Mouse (Mus musculus) ES-E14 (cell line): Measurements from ENCODE around the gene Cracr2b. TPM values are rescaled to one million over a fixed set of nuclear protein-coding genes. Genes with fewer than 3 reads are reported as not detected.

Experiments
- DNase-seq: peaks from one replicate; pipeline ENCODE4 v3.0.0-alpha.2; 2013; ENCODE audit warnings: low read depth, low spot score
- H3K27ac ChIP-seq: 2 replicates; pipeline ENCODE4 v1.5.1; 2012; ENCODE audit warnings: low read depth, mild to moderate bottlenecking, low read length, moderate library complexity, mixed read lengths; ENCODE audit not compliant: poor library complexity, insufficient read depth, severe bottlenecking
- H3K36me3 ChIP-seq: 2 replicates; pipeline ENCODE4 v1.6.1; 2012; ENCODE audit warnings: mild to moderate bottlenecking, low read length, moderate library complexity, mixed read lengths; ENCODE audit not compliant: control insufficient read depth, poor library complexity, insufficient read depth, severe bottlenecking
- H3K4me1 ChIP-seq, 2 experiments: fragments of 150-350 bp in 1 of 2; sonication (generic) in 1 of 2; 2 replicates each; pipeline ENCODE4 v1.6.1; 2012; ENCODE audit warnings: low read length in 2 of 2, mild to moderate bottlenecking in 1 of 2, mixed read lengths in 1 of 2; ENCODE audit not compliant: control insufficient read depth in 2 of 2, insufficient read depth in 2 of 2, poor library complexity in 1 of 2
- H3K4me3 ChIP-seq, 2 experiments: fragments of 150-350 bp in 1 of 2; sonication (generic) in 1 of 2; 2 replicates each; pipeline ENCODE4 v1.5.1; 2012; ENCODE audit warnings: low read length in 2 of 2, low read depth in 1 of 2, mild to moderate bottlenecking in 1 of 2, mixed read lengths in 1 of 2; ENCODE audit not compliant: insufficient read depth in 1 of 2, poor library complexity in 1 of 2, severe bottlenecking in 1 of 2
- H3K9ac ChIP-seq: 2 replicates; pipeline ENCODE4 v1.6.1; 2012; ENCODE audit warnings: low read depth, mild to moderate bottlenecking, low read length, mixed read lengths; ENCODE audit not compliant: poor library complexity, insufficient read depth, severe bottlenecking
- H3K9me3 ChIP-seq: fragments of 150-350 bp; sonication (generic); 2 replicates; pipeline ENCODE4 v1.6.1; 2012; ENCODE audit warnings: low read depth, mild to moderate bottlenecking, low read length; ENCODE audit not compliant: control insufficient read depth, insufficient read depth
- CHD2 ChIP-seq: IDR thresholded peaks from 2 replicates; pipeline ENCODE4 v1.6.1; 2014; ENCODE audit warnings: mild to moderate bottlenecking, low read depth, low read length, inconsistent platforms
- HCFC1 ChIP-seq: IDR thresholded peaks from 2 replicates; pipeline ENCODE4 v1.6.1; 2012; ENCODE audit warnings: low read length, inconsistent platforms, borderline replicate concordance; ENCODE audit not compliant: insufficient read depth
- MAFK ChIP-seq: IDR thresholded peaks from 2 replicates; pipeline ENCODE4 v1.6.1; 2014; ENCODE audit warnings: mild to moderate bottlenecking, low read depth, low read length, inconsistent platforms; ENCODE audit not compliant: insufficient read depth
- ZC3H11A ChIP-seq: IDR thresholded peaks from 2 replicates; pipeline ENCODE4 v1.6.1; 2012; ENCODE audit warnings: low read depth, mild to moderate bottlenecking, inconsistent platforms, low read length, borderline replicate concordance
- ZNF384 ChIP-seq: IDR thresholded peaks from 2 replicates; pipeline ENCODE4 v1.6.1; 2012; ENCODE audit warnings: low read depth, low read length, inconsistent platforms
- in situ Hi-C, 2 experiments: fragments of 600-800 bp; cut with MboI; formaldehyde crosslinking; loops; one replicate each; pipeline ENCODE4 v1.15.1; 2025; ENCODE audit warnings: low sequenced_read_pairs in 2 of 2, inconsistent platforms in 1 of 2; ENCODE audit not compliant: unreplicated experiment in 2 of 2
- total RNA-seq: library from RNA; depleted of rRNA; stranded (reverse); fragments of 300-350 nt; gene quantifications from 2 replicates; pipeline ENCODE4 v1.2.3, GENCODE M21; 2012

Cracr2b gene
- total RNA-seq, 1 experiment: 5.8 TPM

DNA sequence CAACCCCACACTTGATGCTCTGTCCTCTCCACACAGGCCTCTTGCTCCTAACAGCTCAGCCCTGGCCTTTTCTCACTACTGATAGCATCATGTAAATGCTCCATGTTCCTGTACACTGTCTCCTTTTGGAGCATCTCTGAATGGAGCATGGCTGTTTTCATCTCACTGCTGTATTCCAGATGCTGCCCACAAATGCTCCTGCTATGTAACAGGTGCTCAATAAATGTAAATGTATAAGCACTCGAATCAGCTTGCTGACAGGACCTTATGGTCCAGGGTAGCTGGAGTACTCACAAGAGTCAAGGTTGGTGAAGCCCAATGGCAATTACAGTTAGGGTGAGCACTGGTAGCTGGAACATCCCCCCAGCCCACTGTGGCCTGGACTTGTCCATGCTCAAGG lies 10.3 kb downstream of the Cracr2b start:
- no peak overlapping the region for H3K27ac ChIP-seq
- no peak for TF ChIP-seq MAFK
- no peak for TF ChIP-seq ZNF384
- no peak for TF ChIP-seq ZC3H11A
- no peak for TF ChIP-seq CHD2
- TF ChIP-seq HCFC1: no peak
- H3K9me3 ChIP-seq: no peaks in the 10 kb centered on the region
- H3K9ac ChIP-seq: no peak overlapping the region
- H3K36me3 ChIP-seq: peaks cover 29% of the 10 kb centered on the region
- no peak overlapping the region for H3K4me3 ChIP-seq
- in situ Hi-C loops: no loop called here
- DNase-seq: no peak
- peaks cover 3 to 32% of the 10 kb centered on the region in 2 experiments; a peak in 3 of 4 replicates for H3K4me1 ChIP-seq

DNA sequence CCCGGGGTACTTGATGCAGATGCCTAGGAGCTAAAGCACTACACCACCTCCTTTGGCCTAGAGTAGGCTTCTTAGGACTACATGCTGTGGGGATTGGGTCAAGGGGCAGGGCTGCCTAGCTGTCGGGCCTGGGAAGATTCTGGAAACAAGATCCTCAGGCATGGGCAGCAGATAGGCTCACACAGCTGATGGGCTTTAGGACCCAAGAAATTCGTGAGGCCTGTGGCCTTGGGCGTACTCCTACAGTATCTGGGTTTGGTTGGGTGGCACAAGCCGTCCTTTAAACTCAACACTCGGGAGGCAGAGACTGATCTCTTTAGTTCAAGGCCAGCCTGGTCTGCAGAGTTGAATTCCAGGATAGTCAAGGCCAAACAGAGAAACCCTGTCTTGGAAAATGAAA lies 11.3 kb downstream of the Cracr2b start:
- no peaks in the 10 kb centered on the region for H3K9me3 ChIP-seq
- peaks cover 29% of the 10 kb centered on the region for H3K36me3 ChIP-seq
- DNase-seq: no peak
- TF ChIP-seq ZNF384 (no peak), CHD2 (no peak), MAFK (no peak), ZC3H11A (no peak), HCFC1 (no peak)
- no peak overlapping the region for H3K4me3 ChIP-seq
- no peak overlapping the region for H3K27ac ChIP-seq
- H3K4me1 ChIP-seq: peaks cover 0 to 32% of the 10 kb centered on the region in 2 experiments; a peak in 3 of 4 replicates
- H3K9ac ChIP-seq: no peak overlapping the region
- in situ Hi-C loops: no loop called here

DNA sequence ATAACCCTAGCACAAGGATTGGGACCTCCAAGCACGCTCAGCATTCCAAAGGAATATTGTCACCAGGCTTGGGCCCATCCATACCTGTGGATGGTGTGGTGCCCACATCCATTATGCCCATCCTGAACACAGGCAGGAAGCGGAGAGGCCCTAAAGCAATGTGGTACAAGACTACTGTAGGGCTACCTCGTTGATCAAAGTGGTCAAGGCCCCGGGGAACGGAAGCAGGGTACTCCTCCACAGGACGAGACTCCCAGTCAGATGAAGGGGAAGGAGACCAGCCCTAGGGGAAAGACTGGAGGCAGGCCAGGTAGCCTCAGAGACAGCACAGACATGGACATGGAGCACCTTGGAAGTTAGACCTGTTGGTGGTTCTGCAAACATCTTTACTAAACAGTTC lies 11.9 kb downstream of the Cracr2b start:
- H3K4me1 ChIP-seq: peaks cover 0 to 32% of the 10 kb centered on the region in 2 experiments; a peak in 3 of 4 replicates
- peaks cover 29% of the 10 kb centered on the region for H3K36me3 ChIP-seq
- TF ChIP-seq HCFC1 (no peak), ZNF384 (no peak), ZC3H11A (no peak), MAFK (no peak), CHD2 (no peak)
- H3K27ac ChIP-seq: no peak overlapping the region
- no peak overlapping the region for H3K9ac ChIP-seq
- no peak overlapping the region for H3K4me3 ChIP-seq
- H3K9me3 ChIP-seq: no peaks in the 10 kb centered on the region
- DNase-seq: no peak
- in situ Hi-C loops: no loop called here

DNA sequence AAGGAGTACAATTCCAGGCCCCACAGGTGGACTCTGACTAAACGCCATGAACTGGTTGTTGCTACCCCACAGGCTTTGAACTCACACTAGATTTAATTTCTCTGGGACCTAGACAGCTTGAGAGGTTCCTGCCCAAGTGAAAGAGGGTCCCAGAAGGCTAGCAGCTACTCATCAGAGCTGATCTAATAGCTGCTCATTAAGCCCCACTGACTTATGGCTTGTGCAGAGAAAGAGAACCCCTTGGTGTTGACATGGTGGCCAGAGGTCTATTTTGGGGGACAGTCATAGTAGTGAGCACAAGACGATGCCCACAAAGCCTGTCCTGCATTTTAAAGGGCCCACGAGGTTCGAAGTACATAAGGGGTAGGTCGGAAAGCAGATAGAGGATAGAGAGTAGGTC lies 13.3 kb downstream of the Cracr2b start:
- no peak for DNase-seq
- peak overlapping the region; percentile 89 for H3K9ac ChIP-seq

More for the DNA sequence above, 13.3 kb downstream of the Cracr2b start:
- Histone ChIP-seq H3K4me1 (peaks cover 0 to 23% of the 10 kb centered on the region in 2 experiments; a peak in 3 of 4 replicates), H3K4me3 (peak overlapping the region; percentile 88 to 98), H3K9me3 (no peaks in the 10 kb centered on the region), H3K36me3 (peaks cover 27% of the 10 kb centered on the region), H3K27ac (no peak overlapping the region)
- in situ Hi-C loops: no loop called here
- TF ChIP-seq ZNF384 (no peak), HCFC1 (no peak), ZC3H11A (no peak), MAFK (no peak), CHD2 (no peak)
